Mouse (Mus musculus) inflammation-experienced regulatory T-cells, adult 16 weeks (primary cell): ENCODE data around the gene Pdcd7. TPM values are rescaled to one million over a fixed set of nuclear protein-coding genes. Genes with fewer than 3 reads are reported as not detected.

Experiments used
- polyA plus RNA-seq: library from polyadenylated mRNA; unstranded; fragments of 100-300 nt; shearing (Covaris generic); gene quantifications from one replicate; pipeline ENCODE4 v1.2.1, GENCODE M21; 2017

The Pdcd7 gene
- 4.2 TPM for polyA plus RNA-seq

DNA sequence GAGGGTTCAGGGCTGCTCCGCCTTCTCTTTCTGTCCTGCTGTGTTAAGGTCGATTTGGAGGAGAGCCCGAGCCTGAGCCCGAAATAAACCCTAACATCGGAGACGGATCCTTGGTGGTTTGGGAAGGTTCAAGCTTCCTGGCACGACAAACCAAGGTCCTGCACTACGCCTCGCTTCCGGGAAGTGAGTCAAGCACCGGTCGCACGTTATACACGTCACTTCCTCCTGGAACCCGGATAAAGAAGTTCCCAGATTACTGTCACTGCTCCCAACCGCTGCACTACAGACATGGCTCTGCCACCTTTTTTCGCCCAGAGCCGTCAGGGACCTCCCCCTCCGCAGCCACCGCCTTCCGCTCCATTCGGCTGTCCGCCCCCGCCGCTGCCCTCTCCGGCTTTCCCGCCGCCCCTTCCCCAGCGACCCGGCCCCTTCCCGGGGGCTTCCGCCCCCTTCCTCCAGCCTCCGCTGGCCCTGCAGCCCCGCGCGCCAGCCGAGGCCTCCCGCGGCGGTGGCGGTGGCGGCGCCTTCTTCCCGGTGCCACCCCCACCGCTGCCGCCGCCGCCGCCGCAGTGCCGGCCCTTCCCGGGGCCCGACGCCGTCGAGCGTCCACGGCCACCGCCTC lies at the start of gene Pdcd7:
Pdcd7 (plus strand) TSS at position 251 of the 622 bp plus-strand sequence.

DNA sequence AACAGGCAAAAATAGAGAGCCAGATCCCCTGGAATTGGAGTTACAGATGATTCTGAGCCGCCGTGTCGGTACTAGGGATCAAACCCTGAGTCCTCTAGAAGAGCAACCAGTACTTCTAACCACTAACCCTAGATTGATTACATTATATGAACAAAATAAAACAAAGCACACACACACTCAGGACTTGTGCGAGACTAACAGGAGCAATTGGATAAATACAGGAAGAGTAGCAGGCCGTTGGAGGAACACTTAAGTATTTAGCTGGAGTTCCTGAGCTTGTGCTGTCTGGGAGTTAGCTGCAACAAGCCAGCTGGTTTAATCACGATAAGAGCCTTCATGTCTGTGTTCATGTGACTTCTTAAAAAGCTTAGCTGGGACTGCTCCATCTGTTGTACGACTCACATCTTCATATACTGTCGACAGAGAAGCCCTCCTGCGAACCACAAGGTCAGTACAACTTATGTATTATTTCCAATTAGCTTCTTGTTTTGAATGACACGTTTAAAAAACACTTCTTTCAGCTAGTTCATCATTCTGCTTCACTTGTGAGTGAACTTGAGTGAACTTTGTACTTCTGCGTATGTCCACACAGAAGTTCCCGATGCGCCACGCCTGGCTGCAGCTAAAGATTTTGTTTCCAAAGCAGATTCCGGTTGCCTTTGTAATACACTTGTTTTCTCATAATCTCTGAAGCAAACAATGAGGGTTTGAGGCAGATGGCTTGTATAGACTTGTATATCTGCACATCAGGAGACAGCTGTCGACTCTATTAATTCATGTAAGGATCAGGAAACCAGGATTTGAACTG lies 14.9 kb downstream of the Pdcd7 start, which contains the start of gene Ubap1l:
Ubap1l (plus strand) TSS at position 401 of the 808 bp plus-strand sequence.

GRCm38 (mm10) chr9:65391613-65391964 lies 45.7 kb downstream of the Pdcd7 start, which contains the start of gene Kbtbd13:
Gene Kbtbd13 (minus strand): TSS chr9:65391652.

GRCm38 (mm10) chr9:65398279-65398678 lies 52.4 kb downstream of the Pdcd7 start, which contains the start of gene Rasl12:
Gene Rasl12 (plus strand): TSS chr9:65398506.

Other genes with a start within 250 kb of the Pdcd7 start
- gene Igdcc4, start 244.6 kb upstream of the Pdcd7 start, polyA plus RNA-seq, result 0.20 TPM
- gene Igdcc3, start 204.9 kb upstream of the Pdcd7 start, polyA plus RNA-seq, result not detected
- gene Parp16, start 150.8 kb upstream of the Pdcd7 start, polyA plus RNA-seq, result 11.8 TPM
- gene Cilp, start 80.9 kb upstream of the Pdcd7 start, polyA plus RNA-seq, result not detected
- gene Clpx, start 51.8 kb upstream of the Pdcd7 start, polyA plus RNA-seq, result 59.2 TPM
- not detected for gene Ubap1l, start 14.9 kb downstream of the Pdcd7 start, polyA plus RNA-seq
- not detected for gene Kbtbd13, start 45.5 kb downstream of the Pdcd7 start, polyA plus RNA-seq
- not detected for gene Rasl12, start 52.4 kb downstream of the Pdcd7 start, polyA plus RNA-seq
- gene Slc51b, start 76.9 kb downstream of the Pdcd7 start, polyA plus RNA-seq, result not detected
- gene Mtfmt, start 89.7 kb downstream of the Pdcd7 start, polyA plus RNA-seq, result 47.0 TPM
- 109 TPM for gene Spg21, start 114.8 kb downstream of the Pdcd7 start, polyA plus RNA-seq
- not detected for gene Ankdd1a, start 174.1 kb downstream of the Pdcd7 start, polyA plus RNA-seq
- gene Plekho2, start 233.9 kb downstream of the Pdcd7 start, polyA plus RNA-seq, result 102 TPM
- 0.54 TPM for gene Pif1, start 241.1 kb downstream of the Pdcd7 start, polyA plus RNA-seq